Mouse (Mus musculus): ENCODE results near the gene Bhmt. TPM values are rescaled to one million over a fixed set of nuclear protein-coding genes. Genes with fewer than 3 reads are reported as not detected.

Bhmt gene
- 0.29 and 0.37 TPM in 2 replicates for polyA plus RNA-seq (2016; fragmentation: Nextera tagmentation; extraction: Ambion mirVana)

- no peaks in the 10 kb centered on the region for H3K36me3 ChIP-seq
- no peaks in the 10 kb centered on the region for H3K27me3 ChIP-seq (ENCODE audit: insufficient read depth, poor library complexity, severe bottlenecking)
- no peak within 1 kb of the TSS for H3K4me3 ChIP-seq
- no peaks in the 10 kb centered on the region for H3K9me3 ChIP-seq
- H3K4me1 ChIP-seq (replicated peaks) = peaks cover 4% of the 10 kb centered on the region
- WGBS = 69% methylated on average over 19 of the region's 19 CpGs
- H3K27ac ChIP-seq = no peak within 1 kb of the TSS; the same call in 1 of the 2 replicates
- no peak for DNase-seq (ENCODE audit: low spot score)
These were observed at the start of gene Bhmt for GRCm38 (mm10) chr13:93637282-93638245. Bhmt (minus strand) TSS chr13:93637961.

- WGBS = 6% methylated on average over 5 of the region's 5 CpGs
- Histone ChIP-seq H3K4me1 (replicated peaks) (peaks cover 9% of the 10 kb centered on the region), H3K4me3 (no peak overlapping the region), H3K9me3 (no peaks in the 10 kb centered on the region), H3K27me3 (ENCODE audit: insufficient read depth, poor library complexity, severe bottlenecking) (no peaks in the 10 kb centered on the region), H3K27ac (peak overlapping the region; percentile 35; the same call in 1 of the 2 replicates), H3K36me3 (no peaks in the 10 kb centered on the region)
- DNase-seq (ENCODE audit: low spot score) = peak; percentile 20
These were observed 49.6 kb upstream of the Bhmt start for GRCm38 (mm10) chr13:93687321-93687720.

- peaks cover 9% of the 10 kb centered on the region for H3K4me1 ChIP-seq (replicated peaks)
- no peaks in the 10 kb centered on the region for H3K27me3 ChIP-seq (ENCODE audit: insufficient read depth, poor library complexity, severe bottlenecking)
- H3K36me3 ChIP-seq = no peaks in the 10 kb centered on the region
- H3K27ac ChIP-seq = no peak overlapping the region
- H3K4me3 ChIP-seq = no peak overlapping the region
- 81% methylated on average over 4 of the region's 4 CpGs for whole genome bisulfite sequencing
- DNase-seq (ENCODE audit: low spot score) = no peak
- H3K9me3 ChIP-seq = no peaks in the 10 kb centered on the region
These were observed 47.5 kb upstream of the Bhmt start for GRCm38 (mm10) chr13:93685226-93685625.

GRCm38 (mm10) chr13:93683336-93683735, 45.6 kb upstream of the Bhmt start:
- Histone ChIP-seq H3K9me3 (no peaks in the 10 kb centered on the region), H3K27me3 (ENCODE audit: insufficient read depth, poor library complexity, severe bottlenecking) (no peaks in the 10 kb centered on the region), H3K4me3 (no peak overlapping the region), H3K27ac (no peak overlapping the region), H3K4me1 (replicated peaks) (peaks cover 9% of the 10 kb centered on the region), H3K36me3 (no peaks in the 10 kb centered on the region)
- DNase-seq (ENCODE audit: low spot score) = no peak

GRCm38 (mm10) chr13:93676864-93677263, 39.1 kb upstream of the Bhmt start:
- H3K4me3 ChIP-seq = no peak overlapping the region
- H3K36me3 ChIP-seq = no peaks in the 10 kb centered on the region
- H3K27me3 ChIP-seq (ENCODE audit: insufficient read depth, poor library complexity, severe bottlenecking) = peaks cover 21% of the 10 kb centered on the region
- H3K4me1 ChIP-seq (replicated peaks) = peaks cover 11% of the 10 kb centered on the region
- no peaks in the 10 kb centered on the region for H3K9me3 ChIP-seq
- no peak overlapping the region for H3K27ac ChIP-seq
- 84% methylated on average over 9 of the region's 9 CpGs for WGBS
- DNase-seq (ENCODE audit: low spot score) = no peak

GRCm38 (mm10) chr13:93674131-93674561, 36.4 kb upstream of the Bhmt start, which contains the start of the genes Bhmt2 and Dmgdh:
Bhmt2 (minus strand) TSS chr13:93674302.
Dmgdh (plus strand) TSS chr13:93674433.
- H3K4me3 ChIP-seq = peak within 1 kb of the TSS; percentile 42
- H3K9me3 ChIP-seq = no peaks in the 10 kb centered on the region
- H3K4me1 ChIP-seq (replicated peaks) = peaks cover 11% of the 10 kb centered on the region
- WGBS = 9% methylated on average over 31 of the region's 31 CpGs
- peaks cover 21% of the 10 kb centered on the region for H3K27me3 ChIP-seq (ENCODE audit: insufficient read depth, poor library complexity, severe bottlenecking)
- no peak for DNase-seq (ENCODE audit: low spot score)
- H3K27ac ChIP-seq = no peak within 1 kb of the TSS
- H3K36me3 ChIP-seq = no peaks in the 10 kb centered on the region

- Histone ChIP-seq H3K27ac (no peak overlapping the region), H3K4me3 (no peak overlapping the region), H3K9me3 (no peaks in the 10 kb centered on the region), H3K36me3 (no peaks in the 10 kb centered on the region), H3K27me3 (ENCODE audit: insufficient read depth, poor library complexity, severe bottlenecking) (peaks cover 21% of the 10 kb centered on the region), H3K4me1 (replicated peaks) (peaks cover 11% of the 10 kb centered on the region)
- no peak for DNase-seq (ENCODE audit: low spot score)
- WGBS = 76% methylated on average over 2 of the region's 2 CpGs
These were observed 35.5 kb upstream of the Bhmt start for GRCm38 (mm10) chr13:93673296-93673695.

- H3K9me3 ChIP-seq = no peaks in the 10 kb centered on the region
- DNase-seq (ENCODE audit: low spot score) = no peak
- peaks cover 21% of the 10 kb centered on the region for H3K27me3 ChIP-seq (ENCODE audit: insufficient read depth, poor library complexity, severe bottlenecking)
- WGBS = 86% methylated on average over 4 of the region's 4 CpGs
- H3K36me3 ChIP-seq = no peaks in the 10 kb centered on the region
- no peak overlapping the region for H3K27ac ChIP-seq
- no peak overlapping the region for H3K4me3 ChIP-seq
- H3K4me1 ChIP-seq (replicated peaks) = peaks cover 11% of the 10 kb centered on the region
These were observed 34.6 kb upstream of the Bhmt start for GRCm38 (mm10) chr13:93672371-93672770.

- no peaks in the 10 kb centered on the region for H3K4me1 ChIP-seq (replicated peaks)
- H3K36me3 ChIP-seq = no peaks in the 10 kb centered on the region
- 89% methylated on average over 4 of the region's 4 CpGs for WGBS
- no peak overlapping the region for H3K4me3 ChIP-seq
- H3K27ac ChIP-seq = no peak overlapping the region
- 0 out of 2 replicates have a peak, but pooled peaks cover 4% of the 10 kb centered on the region for H3K27me3 ChIP-seq (ENCODE audit: insufficient read depth, poor library complexity, severe bottlenecking)
- H3K9me3 ChIP-seq = no peaks in the 10 kb centered on the region
- no peak for DNase-seq (ENCODE audit: low spot score)
These were observed 29.8 kb upstream of the Bhmt start for GRCm38 (mm10) chr13:93667586-93667985.

- 79% methylated on average over 5 of the region's 5 CpGs for WGBS
- no peaks in the 10 kb centered on the region for H3K9me3 ChIP-seq
- peak overlapping the region; percentile 43; the same call in 1 of the 2 replicates for H3K27ac ChIP-seq
- H3K36me3 ChIP-seq = no peaks in the 10 kb centered on the region
- no peak overlapping the region for H3K4me3 ChIP-seq
- peaks cover 11% of the 10 kb centered on the region for H3K4me1 ChIP-seq (replicated peaks)
- no peaks in the 10 kb centered on the region for H3K27me3 ChIP-seq (ENCODE audit: insufficient read depth, poor library complexity, severe bottlenecking)
- no peak for DNase-seq (ENCODE audit: low spot score)
These were observed 20.2 kb upstream of the Bhmt start for GRCm38 (mm10) chr13:93657941-93658340.

GRCm38 (mm10) chr13:93653382-93653781, 15.6 kb upstream of the Bhmt start:
- DNase-seq (ENCODE audit: low spot score) = no peak
- H3K9me3 ChIP-seq = no peaks in the 10 kb centered on the region
- no peak overlapping the region for H3K27ac ChIP-seq
- 92% methylated on average over 6 of the region's 6 CpGs for WGBS
- no peaks in the 10 kb centered on the region for H3K27me3 ChIP-seq (ENCODE audit: insufficient read depth, poor library complexity, severe bottlenecking)
- H3K4me3 ChIP-seq = no peak overlapping the region
- H3K36me3 ChIP-seq = no peaks in the 10 kb centered on the region
- peaks cover 6% of the 10 kb centered on the region for H3K4me1 ChIP-seq (replicated peaks)

- Histone ChIP-seq H3K27ac (no peak overlapping the region), H3K9me3 (no peaks in the 10 kb centered on the region), H3K27me3 (ENCODE audit: insufficient read depth, poor library complexity, severe bottlenecking) (no peaks in the 10 kb centered on the region), H3K36me3 (no peaks in the 10 kb centered on the region), H3K4me3 (no peak overlapping the region), H3K4me1 (replicated peaks) (no peaks in the 10 kb centered on the region)
- 84% methylated on average over 7 of the region's 7 CpGs for WGBS
- DNase-seq (ENCODE audit: low spot score) = no peak
These were observed 10.8 kb upstream of the Bhmt start for GRCm38 (mm10) chr13:93648387-93649130.

GRCm38 (mm10) chr13:93639636-93640035, 1.9 kb upstream of the Bhmt start:
- H3K4me3 ChIP-seq = no peak overlapping the region
- no peaks in the 10 kb centered on the region for H3K27me3 ChIP-seq (ENCODE audit: insufficient read depth, poor library complexity, severe bottlenecking)
- no peaks in the 10 kb centered on the region for H3K9me3 ChIP-seq
- WGBS = 76% methylated on average over 4 of the region's 4 CpGs
- peaks cover 4% of the 10 kb centered on the region for H3K4me1 ChIP-seq (replicated peaks)
- H3K27ac ChIP-seq = no peak overlapping the region
- H3K36me3 ChIP-seq = no peaks in the 10 kb centered on the region
- DNase-seq (ENCODE audit: low spot score) = no peak

Measured in hindbrain, embryonic 10.5 days (tissue).